Mouse (Mus musculus): Measurements from ENCODE around the gene Mdp1.
A peak's percentile ranks its signal among the peaks of the same experiment; 100 is the strongest.

The Mdp1 gene

GRCm38 (mm10) chr14:55642679-55643059 lies 17.6 kb downstream of the Mdp1 start:
- no peak for DNase-seq

- DNase-seq = no peak
Observed at GRCm38 (mm10) chr14:55641291-55641690, 19.0 kb downstream of the Mdp1 start.

GRCm38 (mm10) chr14:55640816-55641215 lies 19.5 kb downstream of the Mdp1 start:
- DNase-seq = no peak

GRCm38 (mm10) chr14:55637795-55638194 lies 22.5 kb downstream of the Mdp1 start, which contains the start of gene Gm49378:
Gene Gm49378 (minus strand): TSS chr14:55637895.
- no peak for DNase-seq

- peak; percentile 82 for DNase-seq
Observed at GRCm38 (mm10) chr14:55635523-55636007, 24.7 kb downstream of the Mdp1 start, which contains the start of gene Ipo4. Gene Ipo4 (minus strand): TSS chr14:55635957.

GRCm38 (mm10) chr14:55634874-55635522 lies 25.3 kb downstream of the Mdp1 start:
- DNase-seq = no peak

- DNase-seq = peak; percentile 89 to 91
Observed at GRCm38 (mm10) chr14:55629312-55629711, 31.0 kb downstream of the Mdp1 start.

- DNase-seq = no peak
Observed at GRCm38 (mm10) chr14:55628077-55628827, 32.1 kb downstream of the Mdp1 start.

- DNase-seq = peak in 1 of 2 experiments; percentile 6
Observed at GRCm38 (mm10) chr14:55618486-55619195, 41.7 kb downstream of the Mdp1 start.

- DNase-seq = peak in 1 of 2 experiments; percentile 5
Observed at GRCm38 (mm10) chr14:55617822-55618221, 42.5 kb downstream of the Mdp1 start, which contains the start of gene Rec8. Gene Rec8 (plus strand): TSS chr14:55618037.

GRCm38 (mm10) chr14:55616844-55617243 lies 43.5 kb downstream of the Mdp1 start:
- DNase-seq = no peak

- DNase-seq = no peak
Observed at GRCm38 (mm10) chr14:55615876-55616275, 44.4 kb downstream of the Mdp1 start.

- no peak for DNase-seq
Observed at GRCm38 (mm10) chr14:55614565-55615178, 45.6 kb downstream of the Mdp1 start.

GRCm38 (mm10) chr14:55613346-55613745 lies 47.0 kb downstream of the Mdp1 start:
- DNase-seq = no peak

GRCm38 (mm10) chr14:55608339-55608738 lies 52.0 kb downstream of the Mdp1 start:
- no peak for DNase-seq

Measured in B cell, adult 2 months (primary cell).